Mouse (Mus musculus) intestine, embryonic 14.5 days (tissue): Measurements from ENCODE around the gene Sp3. TPM values are rescaled to one million over a fixed set of nuclear protein-coding genes. Genes with fewer than 3 reads are reported as not detected.

Experiments
- ATAC-seq: fragments of 200-750 bp; cut with Nextera tagmentation; replicated peaks from 2 replicates; pipeline ENCODE4 v1.8.0; 2017; ENCODE audit warnings: low read depth, moderate number of reproducible peaks, moderate TSS enrichment, moderate library complexity; ENCODE audit not compliant: low FRiP score, low TSS enrichment
- DNase-seq: peaks from one replicate; pipeline ENCODE4 v3.0.0-alpha.2; 2018; ENCODE audit warnings: low spot score
- H3K27ac ChIP-seq: fragments of 300-500 bp; sonication (generic); 2 replicates; pipeline ENCODE4 v1.5.1; 2014; ENCODE audit warnings: low read depth, mild to moderate bottlenecking, control low read depth
- H3K27me3 ChIP-seq: fragments of 300-500 bp; sonication (generic); replicated peaks from 2 replicates; pipeline ENCODE4 v1.6.1; 2014; ENCODE audit warnings: low read length, control low read depth; ENCODE audit not compliant: control insufficient read depth, insufficient read depth
- H3K36me3 ChIP-seq: fragments of 300-500 bp; sonication (generic); 2 replicates; pipeline ENCODE4 v1.6.1; 2014; ENCODE audit warnings: low read length, control low read depth; ENCODE audit not compliant: control insufficient read depth, insufficient read depth
- H3K4me1 ChIP-seq: fragments of 300-500 bp; sonication (generic); replicated peaks from 2 replicates; pipeline ENCODE4 v1.6.1; 2014; ENCODE audit warnings: low read length, control low read depth, mixed read lengths; ENCODE audit not compliant: control insufficient read depth, insufficient read depth
- H3K4me2 ChIP-seq: fragments of 300-500 bp; sonication (generic); 2 replicates; pipeline ENCODE4 v1.6.1; 2014; ENCODE audit warnings: low read length
- H3K4me3 ChIP-seq: fragments of 300-500 bp; sonication (generic); 2 replicates; pipeline ENCODE4 v1.5.1; 2014; ENCODE audit warnings: low read depth, low read length, control low read depth, mixed read lengths
- H3K9ac ChIP-seq: fragments of 300-500 bp; sonication (generic); 2 replicates; pipeline ENCODE4 v1.6.1; 2014; ENCODE audit warnings: mild to moderate bottlenecking, low read length
- H3K9me3 ChIP-seq: fragments of 300-500 bp; sonication (generic); 2 replicates; pipeline ENCODE4 v1.6.1; 2016; ENCODE audit warnings: low read length, control low read depth; ENCODE audit not compliant: control insufficient read depth
- WGBS: fragments of 180-500 bp; shearing (Covaris S2); extraction: QIAGEN DNeasy Blood & Tissue Kit; methylation state at CpG from one replicate; pipeline ENCODE4 v1.1.7; 2014; 5-methylcytosine and 5-hydroxymethylcytosine counted together
- polyA plus RNA-seq: library from polyadenylated mRNA; unstranded; fragments of >200 nt; fragmentation: Nextera tagmentation; extraction: Ambion mirVana; gene quantifications from 2 replicates; pipeline ENCODE4 v1.2.1, GENCODE M21; 2014

The Sp3 gene
- polyA plus RNA-seq, 1 experiment from 2014 or later = 55.5 TPM

GRCm38 (mm10) chr2:73012636-73013035 is 32.4 kb upstream of the Sp3 start:
- no peak overlapping the region for H3K4me3 ChIP-seq
- H3K9ac ChIP-seq = no peak overlapping the region
- no peaks in the 10 kb centered on the region for H3K27me3 ChIP-seq
- H3K4me1 ChIP-seq = no peaks in the 10 kb centered on the region
- no peaks in the 10 kb centered on the region for H3K36me3 ChIP-seq
- no peak for ATAC-seq
- 73% methylated on average over 18 of the region's 20 CpGs for WGBS
- no peak overlapping the region for H3K27ac ChIP-seq
- H3K9me3 ChIP-seq = peaks cover 9% of the 10 kb centered on the region; the same call in 1 of the 2 replicates
- no peak overlapping the region for H3K4me2 ChIP-seq
- no peak for DNase-seq

- Histone ChIP-seq H3K36me3 (no peaks in the 10 kb centered on the region), H3K4me2 (no peak overlapping the region), H3K27ac (no peak overlapping the region), H3K9ac (no peak overlapping the region), H3K27me3 (no peaks in the 10 kb centered on the region), H3K4me3 (no peak overlapping the region), H3K4me1 (peaks cover 21% of the 10 kb centered on the region; the same call in 1 of the 2 replicates), H3K9me3 (peaks cover 9% of the 10 kb centered on the region; the same call in 1 of the 2 replicates)
- no peak for DNase-seq
- WGBS = 90% methylated on average over 9 of the region's 9 CpGs
- no peak for ATAC-seq
Observed at GRCm38 (mm10) chr2:73007472-73007871, 27.2 kb upstream of the Sp3 start.

GRCm38 (mm10) chr2:73005611-73006515 is 25.6 kb upstream of the Sp3 start:
- no peaks in the 10 kb centered on the region for H3K36me3 ChIP-seq

GRCm38 (mm10) chr2:73003751-73004717 is 23.8 kb upstream of the Sp3 start:
- peak; percentile 75 for DNase-seq

More at GRCm38 (mm10) chr2:73005611-73006515, 25.6 kb upstream of the Sp3 start:
- Histone ChIP-seq H3K4me3 (no peak overlapping the region), H3K27me3 (no peaks in the 10 kb centered on the region), H3K4me2 (no peak overlapping the region), H3K27ac (peak overlapping the region; percentile 83; the same call in 1 of the 2 replicates), H3K9ac (no peak overlapping the region), H3K4me1 (peaks cover 21% of the 10 kb centered on the region; the same call in 1 of the 2 replicates), H3K9me3 (peaks cover 7% of the 10 kb centered on the region; the same call in 1 of the 2 replicates)
- ATAC-seq (no peak), DNase-seq (no peak)
- WGBS = 53% methylated on average over 3 of the region's 3 CpGs

GRCm38 (mm10) chr2:73003049-73003448 is 22.8 kb upstream of the Sp3 start:
- Histone ChIP-seq H3K27me3 (no peaks in the 10 kb centered on the region), H3K9ac (no peak overlapping the region), H3K27ac (peak overlapping the region; percentile 83), H3K4me3 (no peak overlapping the region), H3K4me2 (peak overlapping the region; percentile 41; the same call in 1 of the 2 replicates), H3K36me3 (no peaks in the 10 kb centered on the region), H3K4me1 (peaks cover 21% of the 10 kb centered on the region; the same call in 1 of the 2 replicates), H3K9me3 (no peaks in the 10 kb centered on the region)
- no peak for ATAC-seq
- no peak for DNase-seq
- 50% methylated on average over 10 of the region's 12 CpGs for WGBS

More at GRCm38 (mm10) chr2:73003751-73004717, 23.8 kb upstream of the Sp3 start:
- Histone ChIP-seq H3K4me3 (no peak overlapping the region), H3K9ac (peak overlapping the region; percentile 18; the same call in 1 of the 2 replicates), H3K9me3 (no peaks in the 10 kb centered on the region), H3K27ac (peak overlapping the region; percentile 83), H3K4me2 (peak overlapping the region; percentile 41), H3K36me3 (no peaks in the 10 kb centered on the region), H3K4me1 (peaks cover 21% of the 10 kb centered on the region; the same call in 1 of the 2 replicates), H3K27me3 (no peaks in the 10 kb centered on the region)
- 15% methylated on average over 24 of the region's 24 CpGs for WGBS
- ATAC-seq = peak; percentile 82

- 85% methylated on average over 6 of the region's 6 CpGs for WGBS
- Histone ChIP-seq H3K27me3 (no peaks in the 10 kb centered on the region), H3K9ac (no peak overlapping the region), H3K9me3 (no peaks in the 10 kb centered on the region), H3K36me3 (no peaks in the 10 kb centered on the region), H3K4me1 (peaks cover 21% of the 10 kb centered on the region; the same call in 1 of the 2 replicates), H3K4me2 (no peak overlapping the region), H3K27ac (no peak overlapping the region), H3K4me3 (no peak overlapping the region)
- ATAC-seq (no peak), DNase-seq (no peak)
Observed at GRCm38 (mm10) chr2:73002451-73002850, 22.2 kb upstream of the Sp3 start.

DNA sequence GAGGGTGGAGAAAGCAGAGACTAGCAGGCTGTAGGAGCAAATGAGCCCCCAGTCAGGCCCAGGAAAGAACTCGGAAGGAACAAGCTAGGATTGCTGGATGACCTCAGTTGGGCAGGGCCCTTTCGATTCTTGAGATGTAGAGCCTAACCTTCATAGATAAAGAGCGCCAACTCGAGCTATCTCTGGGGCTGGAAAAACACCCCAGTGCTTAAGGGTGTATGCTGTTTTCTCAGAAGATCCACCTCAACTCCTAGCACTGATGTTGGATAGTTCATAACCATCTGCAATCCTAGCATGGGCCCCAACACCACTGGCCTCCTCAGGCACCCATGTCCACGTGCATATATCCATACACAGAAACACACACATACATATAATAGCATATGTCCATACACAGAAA is 21.7 kb upstream of the Sp3 start:
- 87% methylated on average over 5 of the region's 5 CpGs for WGBS
- DNase-seq (no peak), ATAC-seq (no peak)
- Histone ChIP-seq H3K4me1 (peaks cover 22% of the 10 kb centered on the region; the same call in 1 of the 2 replicates), H3K27me3 (no peaks in the 10 kb centered on the region), H3K27ac (no peak overlapping the region), H3K36me3 (no peaks in the 10 kb centered on the region), H3K9ac (no peak overlapping the region), H3K4me2 (no peak overlapping the region), H3K9me3 (no peaks in the 10 kb centered on the region), H3K4me3 (no peak overlapping the region)

DNA sequence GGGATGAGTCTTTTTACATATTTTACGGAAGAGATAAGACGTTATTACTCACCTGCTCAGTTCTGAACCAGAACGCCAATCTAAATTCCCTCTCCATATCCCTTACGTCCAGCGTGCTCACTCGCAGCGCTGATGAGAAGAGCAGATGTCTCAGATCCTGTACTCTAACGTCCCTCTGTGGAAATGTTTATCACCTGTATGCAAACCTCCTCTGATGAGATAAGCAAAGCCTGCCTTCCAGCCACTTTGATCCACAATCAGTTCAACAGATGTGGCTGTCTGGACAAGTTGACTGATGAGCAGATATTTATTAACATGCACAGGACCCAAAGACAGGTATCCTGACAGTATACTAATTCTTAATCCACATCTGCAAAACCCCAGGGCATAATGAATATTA is 19.9 kb upstream of the Sp3 start:
- H3K4me1 ChIP-seq = peaks cover 32% of the 10 kb centered on the region; the same call in 1 of the 2 replicates
- ATAC-seq = no peak
- no peak overlapping the region for H3K27ac ChIP-seq
- WGBS = 56% methylated on average over 8 of the region's 8 CpGs
- H3K9ac ChIP-seq = no peak overlapping the region
- no peak overlapping the region for H3K4me2 ChIP-seq
- H3K4me3 ChIP-seq = no peak overlapping the region
- no peak for DNase-seq
- no peaks in the 10 kb centered on the region for H3K9me3 ChIP-seq
- no peaks in the 10 kb centered on the region for H3K36me3 ChIP-seq
- no peaks in the 10 kb centered on the region for H3K27me3 ChIP-seq
